Mouse (Mus musculus): ENCODE results near the gene Cygb.
A peak's percentile ranks its signal among the peaks of the same experiment; 100 is the strongest.
"Not testable (repeated sequence)": the region's sequence is repeated elsewhere in the genome, so short reads cannot be mapped to it uniquely, and the experiment has no call there.

Cygb gene

DNA sequence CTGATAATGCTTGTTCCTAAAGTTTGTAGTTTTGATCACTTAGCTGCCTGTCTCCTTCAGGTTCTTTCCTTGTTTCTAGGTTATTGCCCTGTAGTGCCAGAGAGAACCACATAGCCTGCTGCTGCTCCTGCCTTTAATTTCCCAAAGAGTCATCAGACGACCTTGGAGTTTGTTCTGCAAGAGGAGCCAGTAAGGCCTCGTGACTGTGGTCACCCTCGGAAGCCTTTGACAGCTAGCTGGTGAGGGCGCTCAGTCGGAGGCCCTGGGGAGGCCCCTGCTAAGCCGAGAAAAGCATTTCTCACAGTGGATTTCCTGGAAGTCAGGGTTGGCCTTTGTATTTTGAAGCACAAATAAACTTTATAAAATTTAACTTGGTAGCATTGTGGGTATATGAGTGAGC is 21.3 kb upstream of the Cygb start:
- DNase-seq (ENCODE audit: extremely low spot score, low spot score), result not testable (repeated sequence)

DNA sequence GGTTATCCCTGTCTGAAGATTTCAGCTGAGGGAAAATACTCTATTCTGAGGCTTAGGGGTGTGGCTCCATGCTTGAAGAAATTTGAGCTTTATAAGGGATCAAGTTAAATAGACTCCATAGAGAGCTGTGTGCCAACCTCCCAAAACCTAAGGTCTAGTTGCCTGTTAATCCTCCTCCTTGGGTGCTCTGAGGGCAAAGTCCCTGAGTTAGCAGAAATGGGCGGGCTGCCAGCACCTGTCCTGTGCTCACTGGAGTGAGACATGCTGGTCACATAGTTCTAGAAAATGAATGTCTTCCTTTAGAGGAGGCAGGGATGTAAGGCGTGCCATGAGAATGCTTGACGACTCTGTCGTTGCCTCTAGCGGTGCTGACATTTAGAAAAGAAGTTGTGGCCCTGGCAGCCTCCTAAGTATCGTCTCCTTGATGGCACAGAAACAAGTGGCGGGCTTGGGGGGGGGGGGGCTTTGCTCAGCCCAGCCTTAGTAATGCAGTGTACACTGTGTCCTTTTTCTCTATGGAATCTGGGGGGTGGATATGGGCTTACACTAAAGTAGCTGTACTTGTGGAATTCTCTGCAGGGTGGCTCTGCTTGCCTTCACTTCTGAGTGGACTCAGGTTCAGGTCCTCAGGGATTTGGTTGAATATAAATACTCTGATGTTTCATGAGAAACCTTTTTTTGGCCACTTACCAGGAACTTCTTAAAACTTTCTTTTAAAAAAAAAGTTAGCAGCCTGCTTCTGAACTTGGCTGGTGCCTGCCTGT is 20.7 kb upstream of the Cygb start:
- DNase-seq (ENCODE audit: extremely low spot score, low spot score), result no peak

DNA sequence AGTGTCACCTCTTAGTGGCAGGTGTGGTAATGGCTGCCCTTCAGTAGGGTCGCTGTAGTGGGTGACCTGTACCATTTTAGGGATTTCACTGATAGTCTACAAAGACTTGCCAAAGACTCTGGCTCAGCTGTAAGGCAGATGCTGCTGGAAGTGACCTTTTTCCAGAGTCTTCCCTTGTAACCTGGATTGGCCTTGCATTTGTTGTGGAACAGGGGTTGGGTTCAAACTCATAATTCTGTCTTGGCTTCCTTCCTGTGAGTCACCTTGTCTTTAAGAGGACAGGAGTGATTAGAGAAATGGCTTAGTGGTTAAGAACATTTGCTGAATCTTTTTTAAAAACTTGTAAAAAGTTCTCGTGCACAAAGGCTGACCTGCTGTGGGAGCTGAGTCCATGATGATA is 19.3 kb upstream of the Cygb start:
- DNase-seq (ENCODE audit: extremely low spot score, low spot score), result no peak

DNA sequence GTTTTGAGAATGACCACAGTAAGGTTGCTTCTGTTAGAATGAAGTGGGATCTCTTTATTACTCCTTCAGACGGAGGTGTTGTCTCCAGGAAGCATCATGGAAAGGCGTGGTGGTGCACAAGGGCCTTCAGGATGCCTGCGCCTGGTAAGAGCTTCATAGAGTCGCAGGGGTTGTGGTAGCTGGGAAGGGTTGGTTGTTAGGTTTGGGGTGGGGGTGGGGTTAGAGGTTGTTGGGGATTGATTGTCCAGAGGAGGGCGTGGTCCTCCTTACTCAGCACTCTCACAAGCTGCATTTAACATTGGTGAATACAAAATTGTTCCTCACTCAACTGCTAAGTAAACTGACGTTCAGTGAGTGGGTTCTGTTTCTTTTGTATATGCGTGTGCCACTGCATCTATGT is 18.5 kb upstream of the Cygb start:
- no peak for DNase-seq (ENCODE audit: extremely low spot score, low spot score)

DNA sequence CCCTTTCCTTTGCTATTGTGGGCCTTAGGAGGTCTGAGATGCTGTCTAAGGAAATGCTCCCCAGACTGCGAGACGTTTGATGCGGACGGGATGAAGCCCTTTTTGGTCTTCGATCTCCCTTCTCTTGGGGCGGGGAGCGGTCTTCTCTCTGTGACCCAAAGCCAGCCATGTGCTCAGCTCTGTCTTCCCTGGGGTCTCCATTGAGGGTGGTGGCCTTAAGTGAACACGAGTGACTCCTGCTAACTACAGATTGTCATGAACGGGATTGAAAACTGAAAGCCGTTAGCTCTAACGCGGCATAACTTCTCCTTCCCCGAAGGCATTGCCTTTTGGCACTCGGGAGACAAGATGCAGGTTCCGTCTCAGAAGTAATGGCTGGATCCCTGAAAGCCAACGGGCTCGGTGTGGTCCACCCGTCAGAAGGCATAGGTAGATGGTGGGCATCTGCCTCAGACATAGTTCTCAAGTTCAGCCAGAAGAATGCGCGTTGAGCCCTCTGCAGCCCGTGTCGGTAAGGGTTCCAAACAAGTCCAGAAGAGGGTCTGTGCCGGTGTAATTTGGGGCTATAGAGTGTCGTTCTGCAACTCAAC is 17.8 kb upstream of the Cygb start:
- no peak for DNase-seq (ENCODE audit: extremely low spot score, low spot score)

DNA sequence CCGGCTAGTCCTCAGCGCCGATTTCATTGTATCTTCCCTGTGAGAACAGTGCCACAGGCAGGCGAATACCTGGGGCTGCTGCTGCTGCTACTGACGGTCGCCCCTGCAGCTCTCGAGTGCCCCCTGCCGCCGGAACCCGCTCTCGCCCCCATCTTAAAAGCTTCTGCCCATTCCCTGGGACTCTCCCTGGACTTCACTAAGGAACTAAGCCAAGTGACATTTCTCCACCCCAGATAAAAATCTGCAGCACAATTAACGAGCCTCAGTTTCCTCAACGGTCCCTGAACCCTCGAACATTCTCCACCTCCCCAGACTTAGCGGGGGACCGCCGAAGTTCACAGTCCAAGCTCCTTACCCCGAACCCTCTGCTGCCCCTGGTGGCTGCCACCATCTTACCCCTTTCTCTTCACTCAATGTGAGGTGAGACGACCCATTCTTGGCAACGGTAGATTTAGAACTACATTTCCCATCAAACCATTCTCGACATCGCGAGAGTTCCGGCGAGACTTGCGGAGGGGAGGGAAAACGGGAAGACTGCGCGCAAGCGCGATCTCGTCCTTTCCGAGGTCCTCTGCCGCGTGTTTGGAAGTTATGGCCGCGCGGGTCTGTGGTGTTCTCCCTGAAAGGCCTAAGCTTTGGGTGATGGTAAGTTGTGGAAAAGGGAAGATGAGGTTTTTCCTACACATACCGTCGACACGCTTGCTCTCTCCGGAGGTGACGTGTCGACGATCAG is 17.2 kb upstream of the Cygb start:
- DNase-seq (ENCODE audit: extremely low spot score, low spot score), result peak; percentile 96

DNA sequence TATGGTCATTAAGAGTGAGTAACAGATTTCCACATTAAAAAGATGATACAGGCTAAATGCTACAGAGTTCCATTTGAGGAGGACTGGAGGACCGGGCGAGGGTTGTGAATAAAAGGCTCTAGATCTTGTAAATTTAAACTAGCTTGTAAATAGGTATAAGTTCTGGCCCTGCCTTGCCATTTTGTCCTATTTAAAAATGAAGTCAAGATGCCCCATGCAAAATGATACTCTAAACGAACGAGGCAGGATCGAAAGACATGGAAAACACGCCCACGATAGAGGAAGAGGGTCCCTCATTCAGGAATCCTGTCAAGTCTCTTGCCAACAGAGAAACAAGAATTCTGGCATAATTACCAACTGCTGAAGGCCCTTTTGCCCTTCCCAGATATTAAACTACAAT is 16.3 kb upstream of the Cygb start:
- DNase-seq (ENCODE audit: extremely low spot score, low spot score), result no peak

DNA sequence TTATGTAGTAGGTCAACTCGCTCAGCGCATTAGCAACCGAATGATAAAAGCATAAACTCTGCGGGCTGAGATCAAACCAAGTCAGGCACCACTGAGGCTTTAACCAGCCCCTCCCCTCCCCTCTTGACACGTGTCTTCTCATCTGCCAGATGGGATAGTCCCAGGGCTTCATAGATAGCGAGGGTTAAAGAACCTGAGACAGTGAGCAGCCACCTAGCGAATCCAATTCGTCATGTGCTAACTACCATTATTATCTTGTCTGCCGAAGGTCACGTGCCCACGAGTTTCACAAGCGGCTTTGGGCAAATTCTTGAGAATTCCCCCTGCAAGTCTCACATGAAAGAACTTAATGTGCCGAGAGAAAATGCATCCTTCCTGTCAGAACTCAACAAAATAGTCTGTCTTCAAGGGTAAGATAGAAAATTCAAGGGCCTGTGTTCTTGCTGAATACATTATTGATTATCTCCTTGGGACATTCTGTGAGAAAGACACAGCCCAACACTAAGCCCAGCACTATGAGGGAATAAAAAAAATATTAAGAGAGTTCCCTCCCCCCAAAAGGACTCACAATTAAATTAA is 15.8 kb upstream of the Cygb start:
- no peak for DNase-seq (ENCODE audit: extremely low spot score, low spot score)

DNA sequence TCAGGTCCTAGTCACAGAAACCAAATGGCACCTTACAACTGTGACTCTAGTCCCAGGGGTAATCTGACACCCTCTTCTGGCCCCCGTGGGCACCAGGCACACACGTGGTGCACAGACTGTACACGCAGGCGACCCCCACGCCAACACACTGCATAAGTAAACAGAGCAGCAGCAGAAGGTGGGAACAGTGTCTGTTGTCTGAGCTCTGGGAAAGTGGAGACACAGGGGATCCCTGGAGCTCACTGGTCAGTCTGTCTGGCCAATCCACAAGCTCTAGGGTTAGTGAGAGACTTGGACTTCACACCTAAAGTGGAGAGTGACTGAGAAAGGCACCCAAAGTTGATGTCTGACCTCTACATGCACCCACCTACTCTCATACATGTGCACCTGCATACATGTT is 15.2 kb upstream of the Cygb start:
- no peak for DNase-seq (ENCODE audit: extremely low spot score, low spot score)

DNA sequence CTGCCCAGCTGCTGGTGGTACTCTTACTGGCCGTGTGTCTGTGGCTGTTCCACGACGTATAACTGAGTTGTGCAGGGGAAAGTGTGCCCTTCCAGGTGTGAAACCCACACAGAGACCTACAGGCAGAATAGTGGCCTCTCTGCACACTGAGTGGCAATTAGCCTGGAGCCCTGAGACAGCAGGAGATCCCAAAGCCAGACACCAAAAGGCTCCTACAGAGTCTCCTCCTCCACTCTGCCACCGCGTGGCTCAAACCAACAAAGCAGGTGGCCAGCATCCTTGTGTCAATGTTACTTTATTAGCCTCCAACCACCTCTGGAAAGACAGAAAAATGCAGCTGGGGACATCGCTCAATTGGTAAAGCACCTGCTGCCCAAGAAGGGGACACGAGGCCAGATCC is 14.7 kb upstream of the Cygb start:
- DNase-seq (ENCODE audit: extremely low spot score, low spot score), result no peak

DNA sequence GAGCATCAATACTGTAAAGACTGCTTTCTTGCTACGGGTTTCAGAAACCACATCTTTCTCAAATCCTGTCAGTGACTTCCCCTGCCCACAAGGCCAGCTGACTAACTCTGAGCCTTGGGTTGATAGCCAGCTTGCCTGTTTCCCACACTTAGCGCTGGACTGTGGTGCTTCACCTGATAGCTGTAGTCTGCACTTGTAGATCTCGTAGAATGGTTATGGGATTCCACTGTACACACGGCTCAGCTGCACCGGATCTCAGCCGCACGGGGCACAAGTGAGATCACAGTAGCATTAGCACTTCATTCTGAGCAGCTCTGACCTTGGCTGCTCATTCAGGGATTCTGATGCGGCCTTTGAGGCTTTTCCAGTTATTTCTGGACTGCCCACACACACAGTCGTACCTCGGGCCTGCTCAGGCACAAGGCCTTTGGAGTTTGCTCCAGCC is 14.3 kb upstream of the Cygb start:
- no peak for DNase-seq (ENCODE audit: extremely low spot score, low spot score)

DNA sequence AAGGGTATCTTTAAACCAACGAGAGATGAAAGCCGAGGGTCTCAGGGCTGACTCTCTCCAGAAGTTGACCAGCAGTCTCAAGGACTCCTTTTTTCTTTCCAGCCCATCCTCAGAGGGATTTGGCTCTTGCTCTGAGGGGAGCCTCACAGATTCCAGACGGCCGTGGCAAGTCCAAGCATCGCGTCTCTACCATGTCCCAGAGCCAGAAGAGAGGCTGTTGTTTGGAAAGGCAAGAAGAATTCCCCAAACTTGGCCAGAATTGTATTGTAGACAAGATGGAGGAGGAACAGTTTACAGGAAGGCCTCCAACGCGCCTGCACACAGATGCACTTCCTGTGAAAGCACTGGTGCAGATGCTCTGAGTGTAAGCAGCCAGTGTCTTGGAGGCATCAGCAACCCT is 13.8 kb upstream of the Cygb start:
- no peak for DNase-seq (ENCODE audit: extremely low spot score, low spot score)

DNA sequence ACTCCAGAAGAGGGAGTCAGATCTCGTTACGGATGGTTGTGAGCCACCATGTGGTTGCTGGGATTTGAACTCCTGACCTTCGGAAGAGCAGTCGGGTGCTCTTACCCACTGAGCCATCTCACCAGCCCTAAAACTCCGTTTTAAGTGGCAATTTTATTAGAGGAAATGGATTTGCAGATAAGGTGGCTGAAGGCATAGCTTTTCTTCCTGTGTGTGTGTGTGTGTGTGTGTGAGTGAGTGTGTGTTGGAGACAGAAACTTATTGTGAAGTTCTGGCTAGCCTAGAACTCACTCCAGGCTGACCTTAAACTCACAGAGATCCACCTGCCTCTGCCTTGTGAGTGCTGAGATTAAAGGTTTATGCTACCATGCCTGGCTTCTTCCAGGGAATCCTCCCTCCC is 12.9 kb upstream of the Cygb start:
- DNase-seq (ENCODE audit: extremely low spot score, low spot score), result not testable (repeated sequence)

DNA sequence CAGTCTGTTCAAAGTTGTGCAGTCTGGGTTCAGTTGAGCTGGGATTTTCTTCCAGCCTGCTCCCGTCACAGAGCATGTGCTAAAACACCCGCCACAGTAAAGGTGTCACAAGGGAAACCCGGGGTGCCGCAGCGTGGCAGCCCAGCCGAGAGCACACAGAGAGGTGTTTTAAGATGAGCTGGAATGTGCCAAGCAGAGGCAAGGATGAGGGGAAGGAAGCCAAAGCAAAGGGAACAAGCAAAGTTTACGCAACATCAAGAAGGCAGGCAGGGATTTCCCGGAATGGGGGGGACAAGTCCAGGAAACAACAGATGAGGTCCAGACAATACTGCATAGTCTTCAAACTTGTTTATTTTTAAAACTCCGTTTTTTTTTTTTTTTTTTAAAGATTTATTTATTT is 12.5 kb upstream of the Cygb start:
- no peak for DNase-seq (ENCODE audit: extremely low spot score, low spot score)

DNA sequence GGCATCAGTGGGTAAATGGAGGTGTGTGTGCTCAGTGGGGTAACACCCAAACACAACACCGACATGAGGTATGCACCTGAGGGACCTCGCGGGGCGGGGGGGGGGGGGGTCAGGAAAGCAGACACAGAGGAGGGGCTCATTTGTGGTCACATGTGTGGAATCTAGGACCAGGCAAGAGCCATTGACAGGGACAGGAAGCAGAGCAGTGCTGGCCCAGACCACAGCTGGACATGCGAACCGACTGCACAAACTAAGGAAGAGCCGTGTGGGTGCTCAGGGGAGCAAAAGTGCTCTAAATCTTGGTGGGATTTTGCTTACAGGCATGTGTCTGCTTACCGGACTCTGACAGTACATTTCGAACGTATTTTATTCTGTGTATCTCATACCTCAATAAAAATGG is 11.2 kb upstream of the Cygb start:
- no peak for DNase-seq (ENCODE audit: extremely low spot score, low spot score)

DNA sequence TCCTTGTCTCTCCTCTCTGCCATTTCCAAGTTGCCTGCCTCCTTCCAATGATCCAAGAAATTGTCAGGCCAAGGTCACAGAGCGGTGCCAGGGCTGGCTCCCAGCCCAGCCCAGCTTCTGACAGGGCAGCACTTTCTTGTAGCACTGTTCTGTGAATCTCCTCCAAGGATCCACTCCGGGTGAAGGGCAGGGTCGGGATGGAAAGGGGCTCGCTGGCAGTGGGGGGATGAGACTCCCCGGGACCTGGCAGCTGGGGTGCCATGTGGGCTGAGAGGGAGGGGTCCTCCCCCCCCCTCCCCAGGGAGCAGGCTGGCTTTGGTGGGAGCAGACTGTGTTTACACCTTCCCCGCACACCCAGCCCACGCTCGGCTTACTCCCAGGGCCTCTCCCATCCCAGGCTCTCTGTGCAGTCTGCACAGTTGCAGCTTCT is 7.8 kb upstream of the Cygb start:
- DNase-seq (ENCODE audit: extremely low spot score, low spot score), result no peak

DNA sequence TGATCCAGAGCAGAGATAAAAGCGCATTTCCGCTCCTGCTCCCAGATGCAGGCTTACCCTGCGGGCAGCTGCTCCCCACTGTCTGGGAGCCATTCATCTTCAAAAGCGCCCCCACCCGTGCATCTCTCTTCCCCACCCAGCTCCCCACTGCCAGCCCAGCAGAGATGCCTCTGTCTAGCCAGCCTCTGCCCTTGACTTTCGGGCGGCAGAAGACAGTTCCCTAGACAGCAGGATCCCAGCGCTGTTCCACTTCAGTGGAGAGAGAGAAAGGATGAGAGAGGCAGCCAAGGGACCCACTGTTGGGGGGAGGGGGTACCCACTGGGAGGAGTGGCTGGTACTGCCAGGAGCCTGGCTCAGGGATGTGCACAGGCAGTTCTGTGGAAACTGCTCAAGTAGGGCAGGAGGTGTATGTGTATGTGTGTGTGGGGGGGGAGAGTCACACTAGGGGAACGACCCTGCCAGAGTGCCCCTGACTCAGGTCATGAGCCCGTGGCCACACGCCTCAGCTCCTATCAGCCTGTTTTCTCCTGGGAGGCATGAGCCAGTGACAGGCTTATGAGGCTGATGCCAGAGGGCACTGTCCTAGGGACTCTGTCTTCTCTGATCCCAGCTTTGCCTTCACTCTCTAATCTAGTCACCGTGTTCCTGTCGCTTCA is 7.3 kb upstream of the Cygb start:
- DNase-seq (ENCODE audit: extremely low spot score, low spot score), result no peak

DNA sequence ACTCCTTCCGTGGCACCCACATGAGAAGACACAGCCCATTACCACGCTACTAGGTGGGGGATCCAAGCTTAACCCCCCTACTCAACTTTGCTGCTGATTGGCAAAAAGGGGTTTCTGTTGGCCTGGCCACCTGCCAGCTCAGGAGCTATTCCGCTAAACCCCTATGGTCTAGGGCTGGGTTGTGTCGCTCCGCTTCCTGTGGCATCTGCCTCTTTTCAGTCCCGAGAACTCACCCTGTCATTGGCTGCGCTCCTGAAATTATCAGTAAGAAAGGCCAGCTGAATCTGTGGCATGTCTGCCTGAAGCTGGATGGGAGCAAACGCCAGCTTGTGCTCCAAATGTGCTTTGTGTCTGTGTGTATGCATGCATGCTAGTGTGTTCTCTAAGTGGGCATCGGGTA is 6.1 kb upstream of the Cygb start:
- no peak for DNase-seq (ENCODE audit: extremely low spot score, low spot score)

DNA sequence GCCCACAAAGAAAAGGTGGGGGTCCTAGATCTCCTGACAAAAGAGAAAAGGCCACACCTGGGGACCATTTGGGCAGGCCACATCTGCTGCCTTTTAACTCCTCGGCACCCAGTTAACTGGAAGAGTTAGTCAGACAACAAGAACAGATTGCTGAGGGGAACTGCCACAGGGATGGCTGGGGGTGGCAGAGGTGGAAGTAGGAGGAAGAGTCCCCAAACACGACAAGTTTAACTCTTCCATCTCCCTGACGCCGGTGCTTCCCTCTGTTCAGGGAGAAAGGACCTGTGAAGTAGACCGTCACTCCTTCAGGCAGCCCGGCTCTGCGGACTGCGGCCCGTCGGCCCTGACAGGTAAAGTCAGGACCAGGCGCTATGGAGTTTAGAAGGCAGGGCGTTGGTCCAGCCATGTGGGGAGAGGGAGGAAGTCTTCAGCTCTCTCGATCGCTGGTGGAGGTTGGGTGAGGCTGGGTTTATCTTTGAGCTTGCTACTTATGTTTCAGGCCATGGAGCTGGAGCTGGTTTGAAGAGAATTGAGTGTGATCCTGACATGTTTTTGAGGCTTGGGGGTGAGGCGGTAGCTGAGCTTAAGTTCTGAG is 5.0 kb upstream of the Cygb start:
- DNase-seq (ENCODE audit: extremely low spot score, low spot score), result no peak

DNA sequence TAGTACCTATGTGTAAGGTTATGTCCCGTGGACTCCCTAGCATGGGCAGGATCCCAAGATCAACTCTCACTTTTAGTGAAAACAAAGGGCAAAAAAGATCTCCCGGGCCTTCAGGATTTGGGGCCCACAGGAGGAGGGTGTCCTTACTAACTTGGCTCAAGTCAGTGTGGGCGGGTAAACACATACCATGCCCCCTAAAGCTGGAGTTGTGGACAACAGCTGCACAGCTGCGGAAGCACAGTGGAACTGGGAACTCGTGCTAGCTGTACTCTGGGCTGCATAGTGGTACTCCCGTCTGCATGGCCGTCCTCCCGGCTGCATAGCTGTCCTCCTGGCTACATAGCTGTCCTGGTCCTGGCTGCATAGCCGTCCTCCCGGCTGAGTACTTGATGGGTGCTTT is 4.1 kb upstream of the Cygb start:
- no peak for DNase-seq (ENCODE audit: extremely low spot score, low spot score)

All from neural tube, embryonic 10.5 days (tissue).